Mouse (Mus musculus) spleen, adult 2 months (tissue): ENCODE data around the gene Olfr688. TPM values are rescaled to one million over a fixed set of nuclear protein-coding genes. Genes with fewer than 3 reads are reported as not detected.

Experiments
- DNase-seq, 2 experiments: peaks; one replicate each; pipeline versions ENCODE4 v3.0.0 to v3.0.0-alpha.2; 2012 to 2021; ENCODE audit warnings: low spot score in 2 of 2, low read depth in 1 of 2
- H3K27ac ChIP-seq: fragments of 200-500 bp; 2 replicates; pipeline ENCODE4 v1.5.1; 2012; ENCODE audit warnings: low read length, inconsistent platforms; ENCODE audit not compliant: insufficient read depth
- H3K27me3 ChIP-seq: fragments of 200-500 bp; 2 replicates; pipeline ENCODE4 v1.6.1; 2012; ENCODE audit warnings: mild to moderate bottlenecking, moderate library complexity, low read length, inconsistent platforms; ENCODE audit not compliant: control insufficient read depth, insufficient read depth
- H3K36me3 ChIP-seq: fragments of 200-500 bp; 2 replicates; pipeline ENCODE4 v1.6.1; 2012; ENCODE audit warnings: mild to moderate bottlenecking, low read length, inconsistent platforms; ENCODE audit not compliant: control insufficient read depth, insufficient read depth
- H3K4me1 ChIP-seq: fragments of 200-500 bp; 2 replicates; pipeline ENCODE4 v1.6.1; 2011; ENCODE audit warnings: inconsistent platforms; ENCODE audit not compliant: control insufficient read depth, insufficient read depth, insufficient read length
- H3K4me3 ChIP-seq: fragments of 200-500 bp; 2 replicates; pipeline ENCODE4 v1.5.1; 2011; ENCODE audit warnings: mild to moderate bottlenecking, inconsistent platforms; ENCODE audit not compliant: insufficient read depth, insufficient read length; ENCODE audit errors: extremely low read depth
- CTCF ChIP-seq: fragments of 200-500 bp; IDR thresholded peaks from 2 replicates; pipeline ENCODE4 v1.5.1; 2011; ENCODE audit warnings: mild to moderate bottlenecking, inconsistent platforms; ENCODE audit not compliant: insufficient read depth, insufficient read length, insufficient replicate concordance; ENCODE audit errors: extremely low read depth
- POLR2A ChIP-seq: fragments of 200-500 bp; IDR thresholded peaks from 2 replicates; pipeline ENCODE4 v1.6.1; 2011; ENCODE audit warnings: low read depth, low read length, inconsistent platforms
- WGBS: fragments of 180-500 bp; shearing (Covaris S2); methylation state at CpG from one replicate; pipeline ENCODE4 v1.1.7; 2018; 5-methylcytosine and 5-hydroxymethylcytosine counted together
- polyA plus RNA-seq: library from polyadenylated mRNA; depleted of rRNA; stranded (reverse); fragments of >200 nt; gene quantifications from 2 replicates; pipeline ENCODE4 v1.2.3, GENCODE M21; 2012; rRNA removed

The Olfr688 gene
- polyA plus RNA-seq, 1 experiment = not detected

- DNase-seq = no peak
Observed at GRCm38 (mm10) chr7:105325302-105325701, 37.4 kb downstream of the Olfr688 start.

DNA sequence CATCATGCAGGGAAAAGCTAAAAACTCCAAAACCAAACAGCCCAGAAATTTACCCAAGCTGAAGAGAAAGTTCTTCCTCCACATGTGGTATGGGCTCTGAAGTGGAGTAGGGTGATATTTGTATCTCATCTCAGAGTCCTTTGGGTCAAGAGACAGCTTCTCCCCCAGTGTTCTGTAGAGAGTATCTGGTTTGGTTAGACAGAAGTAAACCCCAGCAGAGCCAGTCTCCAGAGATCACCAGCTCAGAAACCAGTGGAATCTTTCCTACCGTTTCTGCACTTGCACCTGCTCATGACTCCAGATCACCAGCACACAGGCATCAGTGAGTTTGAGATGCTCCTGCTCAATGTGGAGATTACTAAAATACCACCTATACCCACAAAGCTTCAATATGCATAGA, 46.1 kb downstream of the Olfr688 start, which contains the start of gene Olfr690:
Gene Olfr690 (minus strand): TSS at position 101 of the 400 bp plus-strand sequence.
- H3K36me3 ChIP-seq = no peaks in the 10 kb centered on the region
- 80% methylated on average over 1 of the region's 1 CpGs for WGBS
- TF ChIP-seq POLR2A (no peak), CTCF (no peak)
- H3K27ac ChIP-seq = no peak within 1 kb of the TSS
- H3K27me3 ChIP-seq = no peaks in the 10 kb centered on the region
- H3K4me1 ChIP-seq = no peaks in the 10 kb centered on the region
- DNase-seq = no peak
- no peak within 1 kb of the TSS for H3K4me3 ChIP-seq

More at GRCm38 (mm10) chr7:105325302-105325701, 37.4 kb downstream of the Olfr688 start:
- no peak for TF ChIP-seq CTCF
- TF ChIP-seq POLR2A = no peak
- 72% methylated on average over 2 of the region's 2 CpGs for WGBS
- Histone ChIP-seq H3K36me3 (no peaks in the 10 kb centered on the region), H3K27ac (no peak overlapping the region), H3K27me3 (no peaks in the 10 kb centered on the region), H3K4me3 (no peak overlapping the region), H3K4me1 (no peaks in the 10 kb centered on the region)

Other genes with a start within 250 kb of the Olfr688 start
- gene Olfr677, start 236.7 kb upstream of the Olfr688 start, polyA plus RNA-seq = not detected in 2 replicates
- gene Olfr678, start 223.6 kb upstream of the Olfr688 start, polyA plus RNA-seq = not detected in 2 replicates
- not detected in 2 replicates for gene Olfr679, start 206.9 kb upstream of the Olfr688 start, polyA plus RNA-seq
- not detected in 2 replicates for gene Olfr680-ps1, start 195.3 kb upstream of the Olfr688 start, polyA plus RNA-seq
- gene Olfr681, start 171.3 kb upstream of the Olfr688 start, polyA plus RNA-seq = not detected in 2 replicates
- not detected in 2 replicates for gene Olfr683, start 141.1 kb upstream of the Olfr688 start, polyA plus RNA-seq
- gene Olfr684, start 124.4 kb upstream of the Olfr688 start, polyA plus RNA-seq = not detected in 2 replicates
- gene Olfr685, start 102.1 kb upstream of the Olfr688 start, polyA plus RNA-seq = not detected in 2 replicates
- not detected in 2 replicates for gene Olfr686, start 80.6 kb upstream of the Olfr688 start, polyA plus RNA-seq
- not detected in 2 replicates for gene Olfr689, start 23.1 kb downstream of the Olfr688 start, polyA plus RNA-seq
- not detected in 2 replicates for gene Olfr690, start 46.0 kb downstream of the Olfr688 start, polyA plus RNA-seq
- not detected in 2 replicates for gene Olfr691, start 54.2 kb downstream of the Olfr688 start, polyA plus RNA-seq
- not detected in 2 replicates for gene Olfr692, start 80.1 kb downstream of the Olfr688 start, polyA plus RNA-seq
- gene Gm5901, start 86.9 kb downstream of the Olfr688 start, polyA plus RNA-seq = not detected in 2 replicates
- 36.2 and 38.6 TPM in 2 replicates for gene Fam160a2, start 112.0 kb downstream of the Olfr688 start, polyA plus RNA-seq
- not detected in 2 replicates for gene Cnga4, start 116.5 kb downstream of the Olfr688 start, polyA plus RNA-seq
- gene Cckbr, start 137.6 kb downstream of the Olfr688 start, polyA plus RNA-seq = 0.11 TPM in 1 of 2 replicates, not detected in the other
- 35.1 and 53.9 TPM in 2 replicates for gene Cavin3, start 194.2 kb downstream of the Olfr688 start, polyA plus RNA-seq